Mouse (Mus musculus): ENCODE results near the gene Rac1. TPM values are rescaled to one million over a fixed set of nuclear protein-coding genes. Genes with fewer than 3 reads are reported as not detected.
A peak's percentile ranks its signal among the peaks of the same experiment; 100 is the strongest.
"Not testable (repeated sequence)": the region's sequence is repeated elsewhere in the genome, so short reads cannot be mapped to it uniquely, and the experiment has no call there.

The Rac1 gene
- polyA plus RNA-seq, 1 experiment from 2014 or later, result 378 TPM

- Histone ChIP-seq H3K4me1 (peaks cover 23% of the 10 kb centered on the region), H3K27ac (replicated peaks) (peak overlapping the region; percentile 90), H3K36me3 (peaks cover 13% of the 10 kb centered on the region), H3K4me3 (peak overlapping the region; percentile 74)
- DNase-seq (ENCODE audit: low spot score); H3K9me3 ChIP-seq (replicated peaks); H3K27me3 ChIP-seq (ENCODE audit: low read depth, poor library complexity, severe bottlenecking): not testable (repeated sequence)
- under 1% methylated on average over 28 of the region's 28 CpGs for WGBS
These were observed 21.1 kb upstream of the Rac1 start for GRCm38 (mm10) chr5:143548922-143549321.

DNA sequence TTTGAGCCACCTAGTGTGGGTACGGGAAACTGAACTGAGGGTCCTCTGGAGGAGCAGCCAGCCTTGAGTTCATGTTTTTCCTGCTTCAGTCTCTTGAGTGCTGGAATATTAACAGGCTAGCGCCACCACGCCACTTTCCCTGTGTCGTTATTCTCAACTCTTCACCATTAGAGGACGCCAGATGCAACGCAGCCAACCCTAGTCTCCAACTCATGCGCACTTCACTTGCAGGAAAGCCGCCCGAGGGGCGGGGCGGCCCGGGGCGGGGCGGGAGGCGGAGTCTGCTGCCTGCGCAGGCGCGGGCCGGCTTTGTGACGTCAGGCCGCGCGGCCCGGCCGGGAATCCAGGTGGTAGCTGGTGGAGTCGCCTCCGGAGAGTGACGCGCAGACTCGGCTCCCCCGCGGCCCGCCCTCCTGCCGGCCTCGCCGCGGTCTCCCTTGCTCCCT, 20.6 kb upstream of the Rac1 start:
- under 1% methylated on average over 37 of the region's 37 CpGs for WGBS
- Histone ChIP-seq H3K4me1 (peaks cover 23% of the 10 kb centered on the region), H3K9me3 (replicated peaks) (no peaks in the 10 kb centered on the region), H3K4me3 (peak overlapping the region; percentile 74), H3K27me3 (ENCODE audit: low read depth, poor library complexity, severe bottlenecking) (no peaks in the 10 kb centered on the region), H3K27ac (replicated peaks) (peak overlapping the region; percentile 90), H3K36me3 (peaks cover 11% of the 10 kb centered on the region)
- peak; percentile 99 for DNase-seq (ENCODE audit: low spot score)

DNA sequence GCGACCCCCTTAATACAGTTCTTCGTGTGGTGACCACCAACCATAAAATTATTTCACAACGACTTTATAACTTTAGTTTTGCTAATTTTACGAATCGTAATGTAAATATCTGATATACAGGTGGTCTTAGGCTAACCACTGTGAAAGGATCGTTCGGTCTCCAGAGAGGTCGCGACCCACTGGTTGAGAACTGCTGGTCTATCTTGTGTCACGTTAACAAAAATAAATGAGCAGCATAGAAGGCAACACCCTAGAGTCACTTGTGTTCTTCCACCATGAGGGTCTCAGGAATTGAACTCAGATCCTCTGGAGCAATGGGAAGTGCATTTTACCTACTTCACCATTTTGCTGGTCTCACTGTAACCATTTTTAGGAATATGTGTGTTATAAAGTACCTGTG, 20.0 kb upstream of the Rac1 start:
- WGBS, result 57% methylated on average over 10 of the region's 10 CpGs
- DNase-seq (ENCODE audit: low spot score), result no peak
- Histone ChIP-seq H3K27me3 (ENCODE audit: low read depth, poor library complexity, severe bottlenecking) (no peaks in the 10 kb centered on the region), H3K4me3 (no peak overlapping the region), H3K36me3 (peaks cover 11% of the 10 kb centered on the region), H3K27ac (replicated peaks) (no peak overlapping the region), H3K4me1 (peaks cover 23% of the 10 kb centered on the region), H3K9me3 (replicated peaks) (no peaks in the 10 kb centered on the region)

GRCm38 (mm10) chr5:143547384-143547783, 19.5 kb upstream of the Rac1 start:
- Histone ChIP-seq H3K9me3 (replicated peaks) (no peaks in the 10 kb centered on the region), H3K4me3 (no peak overlapping the region), H3K36me3 (peaks cover 8% of the 10 kb centered on the region), H3K27ac (replicated peaks) (no peak overlapping the region), H3K4me1 (peaks cover 23% of the 10 kb centered on the region), H3K27me3 (ENCODE audit: low read depth, poor library complexity, severe bottlenecking) (no peaks in the 10 kb centered on the region)
- DNase-seq (ENCODE audit: low spot score), result peak; percentile 79
- 11% methylated on average over 11 of the region's 11 CpGs for WGBS

- no peak overlapping the region for H3K4me3 ChIP-seq
- WGBS, result 90% methylated on average over 8 of the region's 8 CpGs
- H3K4me1 ChIP-seq, result no peaks in the 10 kb centered on the region
- H3K27me3 ChIP-seq (ENCODE audit: low read depth, poor library complexity, severe bottlenecking), result no peaks in the 10 kb centered on the region
- no peaks in the 10 kb centered on the region for H3K9me3 ChIP-seq (replicated peaks)
- no peaks in the 10 kb centered on the region for H3K36me3 ChIP-seq
- no peak for DNase-seq (ENCODE audit: low spot score)
- no peak overlapping the region for H3K27ac ChIP-seq (replicated peaks)
These were observed 11.3 kb upstream of the Rac1 start for GRCm38 (mm10) chr5:143539111-143539510.

- 61% methylated on average over 2 of the region's 2 CpGs for WGBS
- H3K27me3 ChIP-seq (ENCODE audit: low read depth, poor library complexity, severe bottlenecking), result no peaks in the 10 kb centered on the region
These were observed 9.2 kb upstream of the Rac1 start for GRCm38 (mm10) chr5:143537022-143537421.

DNA sequence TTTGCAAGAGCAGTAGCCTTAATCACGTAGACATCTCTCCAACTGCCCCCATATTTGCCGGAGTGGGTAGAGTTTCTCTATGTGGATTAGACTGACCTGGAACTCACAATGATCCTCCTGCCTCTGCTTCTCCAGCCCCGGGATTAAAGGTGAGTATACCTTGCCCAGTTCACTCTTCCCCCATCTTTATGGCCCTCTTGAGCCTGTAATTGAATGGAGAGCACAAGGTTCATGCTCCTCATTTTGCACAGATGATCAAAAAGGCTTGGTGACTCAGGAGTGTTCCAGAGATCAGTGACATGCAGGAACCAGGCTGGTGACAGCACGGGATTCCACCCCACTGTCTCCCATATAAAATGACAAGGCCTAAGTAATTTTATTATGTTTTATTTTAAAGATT, 7.1 kb upstream of the Rac1 start:
- DNase-seq (ENCODE audit: low spot score), result no peak
- H3K4me3 ChIP-seq, result no peak overlapping the region
- H3K4me1 ChIP-seq, result no peaks in the 10 kb centered on the region
- H3K27ac ChIP-seq (replicated peaks), result no peak overlapping the region
- no peaks in the 10 kb centered on the region for H3K36me3 ChIP-seq
- no peaks in the 10 kb centered on the region for H3K27me3 ChIP-seq (ENCODE audit: low read depth, poor library complexity, severe bottlenecking)
- H3K9me3 ChIP-seq (replicated peaks), result no peaks in the 10 kb centered on the region
- WGBS, result 81% methylated on average over 4 of the region's 4 CpGs

More at GRCm38 (mm10) chr5:143537022-143537421, 9.2 kb upstream of the Rac1 start:
- no peaks in the 10 kb centered on the region for H3K4me1 ChIP-seq
- H3K4me3 ChIP-seq, result no peak overlapping the region
- no peaks in the 10 kb centered on the region for H3K9me3 ChIP-seq (replicated peaks)
- no peaks in the 10 kb centered on the region for H3K36me3 ChIP-seq
- DNase-seq (ENCODE audit: low spot score), result no peak
- H3K27ac ChIP-seq (replicated peaks), result no peak overlapping the region

DNA sequence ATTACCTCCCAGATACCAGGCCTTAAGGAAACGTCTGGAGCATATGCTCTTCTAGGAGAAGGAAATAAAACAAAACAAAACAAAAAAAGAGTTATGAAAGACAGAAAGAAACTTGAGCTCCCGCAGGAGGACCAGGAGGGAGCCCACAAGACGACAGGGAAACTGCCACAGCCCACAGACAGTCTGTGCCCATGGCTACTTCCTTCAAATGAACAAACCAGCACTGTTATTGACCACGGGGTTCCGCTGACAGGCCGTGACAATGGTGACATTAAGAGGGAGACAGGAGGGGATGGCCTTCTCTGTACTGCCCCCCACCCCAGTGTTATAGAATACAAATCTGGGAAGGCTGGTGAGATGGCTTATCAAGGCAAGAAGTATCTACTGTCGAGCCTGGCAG, 2.9 kb upstream of the Rac1 start:
- H3K27ac ChIP-seq (replicated peaks), result no peak overlapping the region
- no peak for DNase-seq (ENCODE audit: low spot score)

DNA sequence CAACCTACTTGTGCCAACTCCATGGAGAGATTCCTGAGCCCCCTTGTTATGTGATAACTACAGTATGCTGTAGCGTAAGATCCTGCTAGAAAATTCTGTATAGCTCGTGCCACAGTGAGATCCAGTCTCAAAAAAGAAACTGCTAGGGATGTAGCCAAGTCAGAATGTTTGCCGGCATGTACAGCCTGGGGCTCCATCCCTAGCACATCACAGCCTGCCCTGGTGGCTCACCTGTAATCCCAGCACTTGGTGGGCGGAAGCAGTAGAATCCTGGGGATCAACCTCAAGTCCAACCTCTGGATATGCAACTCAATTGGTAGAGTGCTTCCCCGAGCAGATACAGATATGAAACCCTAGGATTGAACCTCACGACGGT, 460 bp upstream of the Rac1 start:
- Histone ChIP-seq H3K36me3 (peaks cover 17% of the 10 kb centered on the region), H3K27me3 (ENCODE audit: low read depth, poor library complexity, severe bottlenecking) (no peaks in the 10 kb centered on the region), H3K4me1 (peaks cover 33% of the 10 kb centered on the region), H3K9me3 (replicated peaks) (no peaks in the 10 kb centered on the region), H3K4me3 (peak overlapping the region; percentile 99), H3K27ac (replicated peaks) (peak overlapping the region; percentile 99)
- 14% methylated on average over 7 of the region's 7 CpGs for WGBS
- DNase-seq (ENCODE audit: low spot score), result no peak

More for the DNA sequence above, 2.9 kb upstream of the Rac1 start:
- H3K36me3 ChIP-seq, result no peaks in the 10 kb centered on the region
- peaks cover 17% of the 10 kb centered on the region for H3K4me1 ChIP-seq
- no peak overlapping the region for H3K4me3 ChIP-seq
- H3K27me3 ChIP-seq (ENCODE audit: low read depth, poor library complexity, severe bottlenecking), result no peaks in the 10 kb centered on the region
- H3K9me3 ChIP-seq (replicated peaks), result no peaks in the 10 kb centered on the region
- 76% methylated on average over 7 of the region's 7 CpGs for WGBS

DNA sequence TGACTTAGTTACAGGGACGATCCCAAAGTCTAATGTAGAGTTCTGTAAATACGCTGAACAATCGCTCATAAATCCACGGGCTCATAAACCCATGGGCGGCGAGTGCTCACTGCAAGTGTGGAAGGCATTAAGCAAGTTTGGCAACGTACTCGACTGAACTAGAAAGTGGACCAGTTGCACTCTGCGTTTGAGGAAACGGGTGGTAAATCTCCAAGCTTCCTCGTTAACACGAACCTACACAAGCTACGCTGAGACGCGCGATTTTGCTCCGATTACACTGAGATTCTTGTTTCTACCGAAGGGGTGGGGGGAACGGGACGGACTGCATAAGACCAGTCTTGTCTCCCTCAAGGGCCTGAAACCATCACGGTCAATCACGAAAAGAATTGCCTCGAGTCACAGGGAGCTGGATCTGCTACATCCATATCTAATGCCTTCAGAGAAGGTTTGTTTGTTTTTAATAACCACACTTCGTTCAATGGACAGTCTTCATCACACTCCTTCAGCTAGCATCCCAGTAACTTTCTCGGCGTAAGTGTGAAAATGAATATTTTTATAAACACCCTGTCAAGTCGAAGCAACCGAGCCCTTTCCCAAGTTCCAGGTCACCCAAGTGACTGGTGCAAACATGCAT, 1.0 kb downstream of the Rac1 start:
- no peaks in the 10 kb centered on the region for H3K9me3 ChIP-seq (replicated peaks)
- WGBS, result 18% methylated on average over 28 of the region's 28 CpGs
- peaks cover 33% of the 10 kb centered on the region for H3K4me1 ChIP-seq
- no peaks in the 10 kb centered on the region for H3K27me3 ChIP-seq (ENCODE audit: low read depth, poor library complexity, severe bottlenecking)
- peak; percentile 31 for DNase-seq (ENCODE audit: low spot score)
- peak overlapping the region; percentile 99 for H3K4me3 ChIP-seq
- H3K36me3 ChIP-seq, result peaks cover 17% of the 10 kb centered on the region
- H3K27ac ChIP-seq (replicated peaks), result peak overlapping the region; percentile 99

GRCm38 (mm10) chr5:143525454-143526225, 2.2 kb downstream of the Rac1 start:
- no peak overlapping the region for H3K27ac ChIP-seq (replicated peaks)
- no peaks in the 10 kb centered on the region for H3K9me3 ChIP-seq (replicated peaks)
- no peaks in the 10 kb centered on the region for H3K27me3 ChIP-seq (ENCODE audit: low read depth, poor library complexity, severe bottlenecking)
- peak overlapping the region; percentile 99 for H3K4me3 ChIP-seq
- peaks cover 20% of the 10 kb centered on the region for H3K36me3 ChIP-seq
- no peak for DNase-seq (ENCODE audit: low spot score)
- 78% methylated on average over 7 of the region's 7 CpGs for WGBS
- H3K4me1 ChIP-seq, result peaks cover 33% of the 10 kb centered on the region

- H3K27me3 ChIP-seq (ENCODE audit: low read depth, poor library complexity, severe bottlenecking), result no peaks in the 10 kb centered on the region
- WGBS, result 89% methylated on average over 3 of the region's 3 CpGs
- no peaks in the 10 kb centered on the region for H3K9me3 ChIP-seq (replicated peaks)
- H3K4me1 ChIP-seq, result peaks cover 28% of the 10 kb centered on the region
- no peak for DNase-seq (ENCODE audit: low spot score)
- H3K27ac ChIP-seq (replicated peaks), result no peak overlapping the region
- H3K4me3 ChIP-seq, result no peak overlapping the region
- peaks cover 26% of the 10 kb centered on the region for H3K36me3 ChIP-seq
These were observed 5.0 kb downstream of the Rac1 start for GRCm38 (mm10) chr5:143522882-143523281.

DNA sequence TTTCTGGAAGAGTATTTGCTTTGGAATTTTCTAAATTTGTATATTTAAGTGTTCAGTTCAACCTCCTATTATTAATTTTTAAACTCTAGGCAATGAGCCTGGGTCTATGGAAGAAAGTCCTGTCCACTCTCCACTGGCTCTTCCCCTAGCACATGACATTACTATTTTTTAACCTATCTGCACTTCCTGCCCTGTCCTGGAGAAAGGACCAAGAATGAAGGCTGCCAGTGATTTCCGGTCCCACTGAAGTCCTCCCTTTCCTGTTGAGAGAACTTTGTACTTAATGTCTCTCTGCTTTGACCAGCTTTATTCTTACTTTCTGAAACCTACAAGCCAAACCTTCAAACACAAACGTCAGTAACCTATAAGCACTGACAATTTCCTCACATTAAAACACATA, 7.4 kb downstream of the Rac1 start:
- Histone ChIP-seq H3K27ac (replicated peaks) (no peak overlapping the region), H3K4me3 (no peak overlapping the region), H3K27me3 (ENCODE audit: low read depth, poor library complexity, severe bottlenecking) (no peaks in the 10 kb centered on the region), H3K9me3 (replicated peaks) (no peaks in the 10 kb centered on the region), H3K36me3 (peaks cover 47% of the 10 kb centered on the region), H3K4me1 (peaks cover 13% of the 10 kb centered on the region)
- WGBS, result 85% methylated on average over 2 of the region's 2 CpGs
- no peak for DNase-seq (ENCODE audit: low spot score)
